Mouse (Mus musculus) limb, embryonic 11.5 days (tissue): ENCODE measurements around the gene Cd40lg. TPM values are rescaled to one million over a fixed set of nuclear protein-coding genes. Genes with fewer than 3 reads are reported as not detected.

Experiments used
- ATAC-seq: fragments of 200-750 bp; cut with Nextera tagmentation; 2 replicates; pipeline ENCODE4 v1.8.0; 2017; ENCODE audit warnings: low read depth; ENCODE audit not compliant: insufficient number of reproducible peaks, low FRiP score, low TSS enrichment
- DNase-seq: peaks from one replicate; pipeline ENCODE4 v3.0.0-alpha.2; 2015; ENCODE audit warnings: low spot score
- H3K27ac ChIP-seq: fragments of 300-500 bp; sonication (generic); replicated peaks from 2 replicates; pipeline ENCODE4 v1.5.1; 2014; ENCODE audit warnings: low read depth, mild to moderate bottlenecking, low read length
- H3K27me3 ChIP-seq: fragments of 300-500 bp; sonication (generic); 2 replicates; pipeline ENCODE4 v1.6.1; 2014; ENCODE audit warnings: mild to moderate bottlenecking, low read length, mixed read lengths; ENCODE audit not compliant: control insufficient read depth, insufficient read depth
- H3K36me3 ChIP-seq: fragments of 300-500 bp; sonication (generic); 2 replicates; pipeline ENCODE4 v1.6.1; 2014; ENCODE audit warnings: mild to moderate bottlenecking, low read length, moderate library complexity, mixed read lengths; ENCODE audit not compliant: control insufficient read depth, insufficient read depth
- H3K4me1 ChIP-seq: fragments of 300-500 bp; sonication (generic); 2 replicates; pipeline ENCODE4 v1.6.1; 2014; ENCODE audit warnings: low read length, mixed read lengths; ENCODE audit not compliant: control insufficient read depth, insufficient read depth
- H3K4me2 ChIP-seq: fragments of 300-500 bp; sonication (generic); 2 replicates; pipeline ENCODE4 v1.6.1; 2014; ENCODE audit warnings: low read depth, mild to moderate bottlenecking, moderate library complexity; ENCODE audit not compliant: severe bottlenecking
- H3K4me3 ChIP-seq: fragments of 300-500 bp; sonication (generic); 2 replicates; pipeline ENCODE4 v1.5.1; 2014; ENCODE audit warnings: low read depth, low read length
- H3K9ac ChIP-seq: fragments of 300-500 bp; sonication (generic); 2 replicates; pipeline ENCODE4 v1.6.1; 2014; ENCODE audit warnings: mild to moderate bottlenecking, low read length
- H3K9me3 ChIP-seq: fragments of 300-500 bp; sonication (generic); 2 replicates; pipeline ENCODE4 v1.6.1; 2016; ENCODE audit warnings: low read length; ENCODE audit not compliant: control insufficient read depth
- WGBS: fragments of 180-500 bp; shearing (Covaris S2); extraction: QIAGEN DNeasy Blood & Tissue Kit; methylation state at CpG from one replicate; pipeline ENCODE4 v1.1.7; 2014; 5-methylcytosine and 5-hydroxymethylcytosine counted together
- polyA plus RNA-seq: library from polyadenylated mRNA; unstranded; fragments of >200 nt; fragmentation: Nextera tagmentation; extraction: Ambion mirVana; gene quantifications from 2 replicates; pipeline ENCODE4 v1.2.1, GENCODE M21; 2014

The Cd40lg gene
- polyA plus RNA-seq, 1 experiment from 2014 or later, result not detected

GRCm38 (mm10) chrX:57198036-57198435 lies 13.9 kb upstream of the Cd40lg start:
- no peak overlapping the region for H3K4me2 ChIP-seq
- no peak overlapping the region for H3K27ac ChIP-seq
- 40% methylated on average over 2 of the region's 2 CpGs for WGBS
- H3K27me3 ChIP-seq, result no peaks in the 10 kb centered on the region
- H3K4me1 ChIP-seq, result no peaks in the 10 kb centered on the region
- H3K4me3 ChIP-seq, result no peak overlapping the region
- ATAC-seq (no peak), DNase-seq (no peak)
- no peaks in the 10 kb centered on the region for H3K9me3 ChIP-seq
- H3K9ac ChIP-seq, result no peak overlapping the region
- H3K36me3 ChIP-seq, result no peaks in the 10 kb centered on the region

- no peaks in the 10 kb centered on the region for H3K27me3 ChIP-seq
- H3K9me3 ChIP-seq, result no peaks in the 10 kb centered on the region
- no peak overlapping the region for H3K4me2 ChIP-seq
- DNase-seq (no peak), ATAC-seq (no peak)
- no peak overlapping the region for H3K9ac ChIP-seq
- no peak overlapping the region for H3K4me3 ChIP-seq
- H3K4me1 ChIP-seq, result no peaks in the 10 kb centered on the region
- 70% methylated on average over 2 of the region's 2 CpGs for WGBS
- H3K36me3 ChIP-seq, result no peaks in the 10 kb centered on the region
- no peak overlapping the region for H3K27ac ChIP-seq
Measured at GRCm38 (mm10) chrX:57200397-57200796, 11.5 kb upstream of the Cd40lg start.

GRCm38 (mm10) chrX:57210591-57210990 lies 1.4 kb upstream of the Cd40lg start:
- no peak overlapping the region for H3K27ac ChIP-seq
- no peaks in the 10 kb centered on the region for H3K9me3 ChIP-seq
- no peaks in the 10 kb centered on the region for H3K27me3 ChIP-seq
- H3K4me1 ChIP-seq, result no peaks in the 10 kb centered on the region
- H3K36me3 ChIP-seq, result no peaks in the 10 kb centered on the region
- WGBS, result 81% methylated on average over 1 of the region's 1 CpGs
- no peak overlapping the region for H3K4me2 ChIP-seq
- no peak overlapping the region for H3K9ac ChIP-seq
- no peak overlapping the region for H3K4me3 ChIP-seq
- no peak for DNase-seq
- no peak for ATAC-seq

- Histone ChIP-seq H3K4me2 (no peak overlapping the region), H3K36me3 (no peaks in the 10 kb centered on the region), H3K9me3 (no peaks in the 10 kb centered on the region), H3K4me1 (no peaks in the 10 kb centered on the region), H3K27me3 (no peaks in the 10 kb centered on the region), H3K9ac (no peak overlapping the region), H3K4me3 (no peak overlapping the region), H3K27ac (no peak overlapping the region)
- 92% methylated on average over 3 of the region's 3 CpGs for WGBS
- no peak for ATAC-seq
- DNase-seq, result no peak
Measured at GRCm38 (mm10) chrX:57212862-57213261, 919 bp downstream of the Cd40lg start.

GRCm38 (mm10) chrX:57215495-57215894 lies 3.6 kb downstream of the Cd40lg start:
- Histone ChIP-seq H3K27ac (no peak overlapping the region), H3K4me2 (no peak overlapping the region), H3K4me3 (no peak overlapping the region), H3K4me1 (no peaks in the 10 kb centered on the region), H3K36me3 (no peaks in the 10 kb centered on the region), H3K9ac (no peak overlapping the region), H3K27me3 (no peaks in the 10 kb centered on the region), H3K9me3 (no peaks in the 10 kb centered on the region)
- ATAC-seq (no peak), DNase-seq (no peak)
- WGBS, result 89% methylated on average over 4 of the region's 4 CpGs

- Histone ChIP-seq H3K9me3 (no peaks in the 10 kb centered on the region), H3K27ac (no peak overlapping the region), H3K9ac (no peak overlapping the region), H3K4me1 (no peaks in the 10 kb centered on the region), H3K36me3 (no peaks in the 10 kb centered on the region), H3K4me3 (no peak overlapping the region), H3K27me3 (no peaks in the 10 kb centered on the region), H3K4me2 (no peak overlapping the region)
- DNase-seq, result no peak
- no peak for ATAC-seq
- WGBS, result 67% methylated on average over 5 of the region's 5 CpGs
Measured at GRCm38 (mm10) chrX:57216271-57216670, 4.3 kb downstream of the Cd40lg start.

GRCm38 (mm10) chrX:57219563-57219962 lies 7.6 kb downstream of the Cd40lg start:
- H3K4me1 ChIP-seq, result no peaks in the 10 kb centered on the region
- no peaks in the 10 kb centered on the region for H3K27me3 ChIP-seq
- H3K9me3 ChIP-seq, result no peaks in the 10 kb centered on the region
- ATAC-seq (no peak), DNase-seq (no peak)
- 93% methylated on average over 5 of the region's 5 CpGs for WGBS
- H3K4me2 ChIP-seq, result no peak overlapping the region
- no peaks in the 10 kb centered on the region for H3K36me3 ChIP-seq
- H3K27ac ChIP-seq, result no peak overlapping the region
- no peak overlapping the region for H3K4me3 ChIP-seq
- H3K9ac ChIP-seq, result no peak overlapping the region

GRCm38 (mm10) chrX:57221881-57222280 lies 9.9 kb downstream of the Cd40lg start:
- DNase-seq (no peak), ATAC-seq (no peak)
- Histone ChIP-seq H3K9me3 (no peaks in the 10 kb centered on the region), H3K9ac (no peak overlapping the region), H3K4me2 (no peak overlapping the region), H3K27me3 (no peaks in the 10 kb centered on the region), H3K36me3 (no peaks in the 10 kb centered on the region), H3K4me3 (no peak overlapping the region), H3K27ac (no peak overlapping the region), H3K4me1 (no peaks in the 10 kb centered on the region)
- WGBS, result 85% methylated on average over 3 of the region's 3 CpGs

GRCm38 (mm10) chrX:57223301-57223700 lies 11.4 kb downstream of the Cd40lg start:
- DNase-seq (no peak), ATAC-seq (no peak)
- Histone ChIP-seq H3K27ac (no peak overlapping the region), H3K27me3 (no peaks in the 10 kb centered on the region), H3K9me3 (no peaks in the 10 kb centered on the region), H3K4me1 (no peaks in the 10 kb centered on the region), H3K9ac (no peak overlapping the region), H3K4me3 (no peak overlapping the region), H3K4me2 (no peak overlapping the region), H3K36me3 (no peaks in the 10 kb centered on the region)
- WGBS, result 81% methylated on average over 10 of the region's 10 CpGs
